Mouse (Mus musculus) hindbrain, embryonic 13.5 days (tissue): Measurements from ENCODE around the gene Krr1. TPM values are rescaled to one million over a fixed set of nuclear protein-coding genes. Genes with fewer than 3 reads are reported as not detected.

ENCODE experiments used
- ATAC-seq: fragments of 200-750 bp; cut with Nextera tagmentation; 2 replicates; pipeline ENCODE4 v1.8.0; 2017; ENCODE audit warnings: moderate TSS enrichment; ENCODE audit not compliant: low FRiP score
- H3K27ac ChIP-seq: fragments of 300-500 bp; sonication (generic); 2 replicates; pipeline ENCODE4 v1.5.1; 2015; ENCODE audit warnings: inconsistent platforms, mild to moderate bottlenecking, moderate library complexity
- H3K27me3 ChIP-seq: fragments of 300-500 bp; sonication (generic); 2 replicates; pipeline ENCODE4 v1.6.1; 2015; ENCODE audit warnings: mild to moderate bottlenecking, inconsistent platforms
- H3K36me3 ChIP-seq: fragments of 300-500 bp; sonication (generic); 2 replicates; pipeline ENCODE4 v1.6.1; 2015; ENCODE audit warnings: mild to moderate bottlenecking, inconsistent platforms
- H3K4me1 ChIP-seq: fragments of 300-500 bp; sonication (generic); replicated peaks from 2 replicates; pipeline ENCODE4 v1.6.1; 2015; ENCODE audit warnings: inconsistent platforms
- H3K4me2 ChIP-seq: fragments of 300-500 bp; sonication (generic); 2 replicates; pipeline ENCODE4 v1.6.1; 2015; ENCODE audit warnings: inconsistent platforms, mild to moderate bottlenecking, moderate library complexity
- H3K4me3 ChIP-seq: fragments of 300-500 bp; sonication (generic); 2 replicates; pipeline ENCODE4 v1.5.1; 2015; ENCODE audit warnings: mild to moderate bottlenecking, inconsistent platforms
- H3K9ac ChIP-seq: fragments of 300-500 bp; sonication (generic); 2 replicates; pipeline ENCODE4 v1.6.1; 2015; ENCODE audit warnings: mild to moderate bottlenecking, inconsistent platforms
- H3K9me3 ChIP-seq: fragments of 300-500 bp; sonication (generic); 2 replicates; pipeline ENCODE4 v1.6.1; 2016; ENCODE audit warnings: inconsistent platforms
- WGBS: fragments of 180-500 bp; shearing (Covaris S2); methylation state at CpG from one replicate; pipeline ENCODE4 v1.1.7; 2015; 5-methylcytosine and 5-hydroxymethylcytosine counted together
- polyA plus RNA-seq: library from polyadenylated mRNA; unstranded; fragments of >200 nt; fragmentation: Nextera tagmentation; extraction: Ambion mirVana; gene quantifications from 2 replicates; pipeline ENCODE4 v1.2.1, GENCODE M21; 2015

Gene Krr1
- polyA plus RNA-seq, 1 experiment from 2014 or later: 42.1 TPM

GRCm38 (mm10) chr10:111945563-111945962, 26.9 kb upstream of the Krr1 start:
- no peak overlapping the region for H3K4me3 ChIP-seq
- 87% methylated on average over 3 of the region's 3 CpGs for WGBS
- H3K36me3 ChIP-seq: no peaks in the 10 kb centered on the region
- H3K4me1 ChIP-seq: no peaks in the 10 kb centered on the region
- no peaks in the 10 kb centered on the region for H3K27me3 ChIP-seq
- no peak overlapping the region for H3K9ac ChIP-seq
- no peak overlapping the region for H3K27ac ChIP-seq
- ATAC-seq: no peak
- H3K9me3 ChIP-seq: no peaks in the 10 kb centered on the region
- no peak overlapping the region for H3K4me2 ChIP-seq

- ATAC-seq: no peak
Observed at GRCm38 (mm10) chr10:111948041-111948440, 24.4 kb upstream of the Krr1 start.

GRCm38 (mm10) chr10:111949008-111949407, 23.5 kb upstream of the Krr1 start:
- no peaks in the 10 kb centered on the region for H3K4me1 ChIP-seq
- H3K4me3 ChIP-seq: no peak overlapping the region
- no peaks in the 10 kb centered on the region for H3K9me3 ChIP-seq
- H3K27me3 ChIP-seq: no peaks in the 10 kb centered on the region
- no peak overlapping the region for H3K4me2 ChIP-seq
- 43% methylated on average over 4 of the region's 4 CpGs for WGBS
- H3K27ac ChIP-seq: no peak overlapping the region
- no peak overlapping the region for H3K9ac ChIP-seq
- H3K36me3 ChIP-seq: no peaks in the 10 kb centered on the region
- ATAC-seq: no peak

More at GRCm38 (mm10) chr10:111948041-111948440, 24.4 kb upstream of the Krr1 start:
- no peaks in the 10 kb centered on the region for H3K36me3 ChIP-seq
- H3K4me3 ChIP-seq: no peak overlapping the region
- no peak overlapping the region for H3K27ac ChIP-seq
- no peak overlapping the region for H3K4me2 ChIP-seq
- no peak overlapping the region for H3K9ac ChIP-seq
- H3K27me3 ChIP-seq: no peaks in the 10 kb centered on the region
- H3K4me1 ChIP-seq: no peaks in the 10 kb centered on the region
- no peaks in the 10 kb centered on the region for H3K9me3 ChIP-seq
- 89% methylated on average over 1 of the region's 1 CpGs for WGBS

GRCm38 (mm10) chr10:111955836-111956235, 16.6 kb upstream of the Krr1 start:
- H3K36me3 ChIP-seq: no peaks in the 10 kb centered on the region
- no peak overlapping the region for H3K4me3 ChIP-seq
- H3K9me3 ChIP-seq: no peaks in the 10 kb centered on the region
- H3K4me1 ChIP-seq: no peaks in the 10 kb centered on the region
- no peak overlapping the region for H3K27ac ChIP-seq
- 86% methylated on average over 2 of the region's 2 CpGs for WGBS
- no peak for ATAC-seq
- no peak overlapping the region for H3K9ac ChIP-seq
- peaks cover 4% of the 10 kb centered on the region; the same call in 1 of the 2 replicates for H3K27me3 ChIP-seq
- H3K4me2 ChIP-seq: no peak overlapping the region

GRCm38 (mm10) chr10:111957271-111958045, 15.0 kb upstream of the Krr1 start:
- Histone ChIP-seq H3K9ac (no peak overlapping the region), H3K36me3 (no peaks in the 10 kb centered on the region), H3K27ac (no peak overlapping the region), H3K9me3 (no peaks in the 10 kb centered on the region), H3K4me1 (no peaks in the 10 kb centered on the region), H3K4me2 (no peak overlapping the region), H3K27me3 (peaks cover 4% of the 10 kb centered on the region; the same call in 1 of the 2 replicates), H3K4me3 (no peak overlapping the region)
- WGBS: 70% methylated on average over 10 of the region's 10 CpGs
- peak; percentile 86 for ATAC-seq

GRCm38 (mm10) chr10:111958046-111958421, 14.4 kb upstream of the Krr1 start:
- no peaks in the 10 kb centered on the region for H3K36me3 ChIP-seq
- WGBS: 41% methylated on average over 4 of the region's 4 CpGs
- H3K4me2 ChIP-seq: no peak overlapping the region
- no peaks in the 10 kb centered on the region for H3K4me1 ChIP-seq
- H3K27me3 ChIP-seq: peaks cover 4% of the 10 kb centered on the region; the same call in 1 of the 2 replicates
- no peaks in the 10 kb centered on the region for H3K9me3 ChIP-seq
- ATAC-seq: peak; percentile 43; the same call in 1 of the 2 replicates
- H3K27ac ChIP-seq: no peak overlapping the region
- H3K9ac ChIP-seq: no peak overlapping the region
- H3K4me3 ChIP-seq: no peak overlapping the region

GRCm38 (mm10) chr10:111959353-111959752, 13.1 kb upstream of the Krr1 start:
- Histone ChIP-seq H3K27me3 (peaks cover 4% of the 10 kb centered on the region; the same call in 1 of the 2 replicates), H3K9ac (no peak overlapping the region), H3K4me2 (no peak overlapping the region), H3K4me1 (no peaks in the 10 kb centered on the region), H3K36me3 (no peaks in the 10 kb centered on the region), H3K9me3 (no peaks in the 10 kb centered on the region), H3K4me3 (no peak overlapping the region), H3K27ac (no peak overlapping the region)
- WGBS: 86% methylated on average over 2 of the region's 2 CpGs
- no peak for ATAC-seq

- Histone ChIP-seq H3K4me3 (no peak overlapping the region), H3K36me3 (no peaks in the 10 kb centered on the region), H3K9ac (no peak overlapping the region), H3K27me3 (no peaks in the 10 kb centered on the region), H3K9me3 (no peaks in the 10 kb centered on the region), H3K4me1 (no peaks in the 10 kb centered on the region), H3K4me2 (no peak overlapping the region), H3K27ac (no peak overlapping the region)
- no peak for ATAC-seq
- WGBS: 89% methylated on average over 6 of the region's 6 CpGs
Observed at GRCm38 (mm10) chr10:111960459-111960858, 12.0 kb upstream of the Krr1 start.

GRCm38 (mm10) chr10:111966394-111966793, 6.1 kb upstream of the Krr1 start:
- Histone ChIP-seq H3K27me3 (0 out of 2 replicates have a peak, but pooled peaks cover 2% of the 10 kb centered on the region), H3K4me1 (no peaks in the 10 kb centered on the region), H3K4me2 (no peak overlapping the region), H3K9ac (no peak overlapping the region), H3K27ac (no peak overlapping the region), H3K4me3 (no peak overlapping the region), H3K36me3 (no peaks in the 10 kb centered on the region), H3K9me3 (no peaks in the 10 kb centered on the region)
- WGBS: 67% methylated on average over 4 of the region's 4 CpGs
- ATAC-seq: no peak

GRCm38 (mm10) chr10:111971929-111972328, 535 bp upstream of the Krr1 start:
- Histone ChIP-seq H3K4me3 (no peak overlapping the region), H3K36me3 (peaks cover 9% of the 10 kb centered on the region), H3K9ac (no peak overlapping the region), H3K27me3 (0 out of 2 replicates have a peak, but pooled peaks cover 2% of the 10 kb centered on the region), H3K4me1 (peaks cover 14% of the 10 kb centered on the region), H3K4me2 (peak overlapping the region; percentile 30; the same call in 1 of the 2 replicates), H3K27ac (no peak overlapping the region), H3K9me3 (no peaks in the 10 kb centered on the region)
- peak; percentile 70 for ATAC-seq
- WGBS: 84% methylated on average over 3 of the region's 3 CpGs

- Histone ChIP-seq H3K9ac (no peak overlapping the region), H3K27ac (no peak overlapping the region), H3K27me3 (no peaks in the 10 kb centered on the region), H3K36me3 (peaks cover 51% of the 10 kb centered on the region), H3K4me3 (no peak overlapping the region), H3K4me1 (peaks cover 14% of the 10 kb centered on the region), H3K4me2 (no peak overlapping the region), H3K9me3 (no peaks in the 10 kb centered on the region)
- no peak for ATAC-seq
- 47% methylated on average over 5 of the region's 5 CpGs for WGBS
Observed at GRCm38 (mm10) chr10:111977584-111977983, 5.1 kb downstream of the Krr1 start.

GRCm38 (mm10) chr10:111983070-111983469, 10.6 kb downstream of the Krr1 start:
- WGBS: 93% methylated on average over 5 of the region's 5 CpGs
- H3K4me1 ChIP-seq: no peaks in the 10 kb centered on the region
- ATAC-seq: no peak
- no peak overlapping the region for H3K9ac ChIP-seq
- no peaks in the 10 kb centered on the region for H3K9me3 ChIP-seq
- H3K27me3 ChIP-seq: no peaks in the 10 kb centered on the region
- H3K4me3 ChIP-seq: no peak overlapping the region
- H3K4me2 ChIP-seq: no peak overlapping the region
- peaks cover 76% of the 10 kb centered on the region for H3K36me3 ChIP-seq
- H3K27ac ChIP-seq: no peak overlapping the region

GRCm38 (mm10) chr10:111986453-111986852, 14.0 kb downstream of the Krr1 start:
- WGBS: 96% methylated on average over 6 of the region's 6 CpGs
- Histone ChIP-seq H3K27me3 (no peaks in the 10 kb centered on the region), H3K4me2 (no peak overlapping the region), H3K4me1 (no peaks in the 10 kb centered on the region), H3K9me3 (no peaks in the 10 kb centered on the region), H3K27ac (no peak overlapping the region), H3K4me3 (no peak overlapping the region), H3K36me3 (peaks cover 57% of the 10 kb centered on the region), H3K9ac (no peak overlapping the region)
- ATAC-seq: no peak
